Mouse (Mus musculus) hindbrain, embryonic 11.5 days (tissue): ENCODE data around the gene Nlgn2. TPM values are rescaled to one million over a fixed set of nuclear protein-coding genes. Genes with fewer than 3 reads are reported as not detected.
A peak's percentile ranks its signal among the peaks of the same experiment; 100 is the strongest.

ENCODE experiments used
- ATAC-seq: fragments of 200-750 bp; cut with Nextera tagmentation; 2 replicates; pipeline ENCODE4 v1.8.0; 2017; ENCODE audit warnings: mild to moderate bottlenecking, moderate TSS enrichment, moderate library complexity; ENCODE audit not compliant: low FRiP score
- DNase-seq: peaks from one replicate; pipeline ENCODE4 v3.0.0-alpha.2; 2015; ENCODE audit warnings: low spot score
- H3K27ac ChIP-seq: fragments of 300-500 bp; sonication (generic); 2 replicates; pipeline ENCODE4 v1.5.1; 2014; ENCODE audit warnings: mild to moderate bottlenecking, low read depth, low read length
- H3K27me3 ChIP-seq: fragments of 300-500 bp; sonication (generic); 2 replicates; pipeline ENCODE4 v1.6.1; 2014; ENCODE audit warnings: mild to moderate bottlenecking, low read length, moderate library complexity, mixed read lengths; ENCODE audit not compliant: control insufficient read depth, insufficient read depth
- H3K36me3 ChIP-seq: fragments of 300-500 bp; sonication (generic); 2 replicates; pipeline ENCODE4 v1.6.1; 2014; ENCODE audit warnings: mild to moderate bottlenecking, low read length, moderate library complexity, mixed read lengths; ENCODE audit not compliant: control insufficient read depth, insufficient read depth
- H3K4me1 ChIP-seq: fragments of 300-500 bp; sonication (generic); replicated peaks from 2 replicates; pipeline ENCODE4 v1.6.1; 2014; ENCODE audit warnings: low read length, mixed read lengths; ENCODE audit not compliant: control insufficient read depth, insufficient read depth
- H3K4me2 ChIP-seq: fragments of 300-500 bp; sonication (generic); replicated peaks from 2 replicates; pipeline ENCODE4 v1.6.1; 2014; ENCODE audit warnings: mild to moderate bottlenecking, low read depth, low read length
- H3K4me3 ChIP-seq: fragments of 300-500 bp; sonication (generic); 2 replicates; pipeline ENCODE4 v1.5.1; 2014; ENCODE audit warnings: low read depth, low read length
- H3K9ac ChIP-seq: fragments of 300-500 bp; sonication (generic); 2 replicates; pipeline ENCODE4 v1.6.1; 2014; ENCODE audit warnings: low read depth, low read length
- H3K9me3 ChIP-seq: fragments of 300-500 bp; sonication (generic); 2 replicates; pipeline ENCODE4 v1.6.1; 2016; ENCODE audit warnings: low read length; ENCODE audit not compliant: control insufficient read depth
- WGBS: fragments of 180-500 bp; shearing (Covaris S2); extraction: QIAGEN DNeasy Blood & Tissue Kit; methylation state at CpG from one replicate; pipeline ENCODE4 v1.1.7; 2014; 5-methylcytosine and 5-hydroxymethylcytosine counted together
- polyA plus RNA-seq: library from polyadenylated mRNA; unstranded; fragments of >200 nt; fragmentation: Nextera tagmentation; extraction: Ambion mirVana; gene quantifications from 2 replicates; pipeline ENCODE4 v1.2.1, GENCODE M21; 2014

Nlgn2 gene
- polyA plus RNA-seq, 1 experiment from 2014 or later, result 16.1 TPM

GRCm38 (mm10) chr11:69880506-69880852, 42.9 kb upstream of the Nlgn2 start:
- no peaks in the 10 kb centered on the region for H3K27me3 ChIP-seq
- H3K36me3 ChIP-seq, result no peaks in the 10 kb centered on the region
- H3K4me2 ChIP-seq, result peak overlapping the region; percentile 68
- H3K27ac ChIP-seq, result peak overlapping the region; percentile 67; the same call in 1 of the 2 replicates
- H3K9ac ChIP-seq, result peak overlapping the region; percentile 61; the same call in 1 of the 2 replicates
- no peaks in the 10 kb centered on the region for H3K9me3 ChIP-seq
- no peaks in the 10 kb centered on the region; the same call in none of the 2 replicates for H3K4me1 ChIP-seq
- H3K4me3 ChIP-seq, result peak overlapping the region; percentile 46
- ATAC-seq, result peak; percentile 36; the same call in 1 of the 2 replicates
- under 1% methylated on average over 18 of the region's 18 CpGs for WGBS
- DNase-seq, result peak; percentile 72

- Histone ChIP-seq H3K27ac (no peak overlapping the region), H3K9ac (no peak overlapping the region)
These were observed 42.1 kb upstream of the Nlgn2 start for GRCm38 (mm10) chr11:69879711-69880110.

GRCm38 (mm10) chr11:69878952-69879351, 41.4 kb upstream of the Nlgn2 start:
- no peaks in the 10 kb centered on the region; the same call in none of the 2 replicates for H3K4me1 ChIP-seq
- no peak overlapping the region for H3K27ac ChIP-seq
- 87% methylated on average over 6 of the region's 6 CpGs for WGBS
- H3K9ac ChIP-seq, result no peak overlapping the region
- no peaks in the 10 kb centered on the region for H3K9me3 ChIP-seq
- H3K27me3 ChIP-seq, result no peaks in the 10 kb centered on the region
- no peak for DNase-seq
- H3K4me2 ChIP-seq, result no peak overlapping the region
- no peak for ATAC-seq
- H3K4me3 ChIP-seq, result peak overlapping the region; percentile 4; the same call in 1 of the 2 replicates
- no peaks in the 10 kb centered on the region for H3K36me3 ChIP-seq

More at GRCm38 (mm10) chr11:69879711-69880110, 42.1 kb upstream of the Nlgn2 start:
- H3K36me3 ChIP-seq, result no peaks in the 10 kb centered on the region
- H3K4me2 ChIP-seq, result peak overlapping the region; percentile 68
- no peaks in the 10 kb centered on the region for H3K27me3 ChIP-seq
- DNase-seq (no peak), ATAC-seq (no peak)
- H3K9me3 ChIP-seq, result no peaks in the 10 kb centered on the region
- no peaks in the 10 kb centered on the region; the same call in none of the 2 replicates for H3K4me1 ChIP-seq
- H3K4me3 ChIP-seq, result no peak overlapping the region
- WGBS, result 58% methylated on average over 15 of the region's 15 CpGs

GRCm38 (mm10) chr11:69878399-69878798, 40.8 kb upstream of the Nlgn2 start:
- ATAC-seq (no peak), DNase-seq (no peak)
- no peak overlapping the region for H3K4me2 ChIP-seq
- whole genome bisulfite sequencing, result 80% methylated on average over 3 of the region's 3 CpGs
- no peaks in the 10 kb centered on the region for H3K9me3 ChIP-seq
- no peak overlapping the region for H3K27ac ChIP-seq
- no peak overlapping the region for H3K9ac ChIP-seq
- no peak overlapping the region for H3K4me3 ChIP-seq
- H3K36me3 ChIP-seq, result no peaks in the 10 kb centered on the region
- H3K4me1 ChIP-seq, result no peaks in the 10 kb centered on the region; the same call in none of the 2 replicates
- no peaks in the 10 kb centered on the region for H3K27me3 ChIP-seq

GRCm38 (mm10) chr11:69877878-69878277, 40.3 kb upstream of the Nlgn2 start, which contains the start of gene Tmem95:
TSS of gene Tmem95 (minus strand) at chr11:69878018.
- H3K4me2 ChIP-seq, result peak within 1 kb of the TSS; percentile 30; the same call in 1 of the 2 replicates
- no peaks in the 10 kb centered on the region for H3K36me3 ChIP-seq
- no peak within 1 kb of the TSS for H3K9ac ChIP-seq
- 93% methylated on average over 11 of the region's 11 CpGs for WGBS
- H3K27ac ChIP-seq, result no peak within 1 kb of the TSS
- no peaks in the 10 kb centered on the region; the same call in none of the 2 replicates for H3K4me1 ChIP-seq
- peak within 1 kb of the TSS; percentile 4; the same call in 1 of the 2 replicates for H3K4me3 ChIP-seq
- no peak for ATAC-seq
- H3K9me3 ChIP-seq, result no peaks in the 10 kb centered on the region
- no peaks in the 10 kb centered on the region for H3K27me3 ChIP-seq
- DNase-seq, result no peak

- Histone ChIP-seq H3K9ac (no peak overlapping the region), H3K27ac (no peak overlapping the region)
These were observed 39.3 kb upstream of the Nlgn2 start for GRCm38 (mm10) chr11:69876867-69877266.

GRCm38 (mm10) chr11:69876186-69876585, 38.6 kb upstream of the Nlgn2 start:
- H3K9ac ChIP-seq, result no peak overlapping the region
- 71% methylated on average over 7 of the region's 7 CpGs for WGBS
- H3K9me3 ChIP-seq, result no peaks in the 10 kb centered on the region
- H3K4me3 ChIP-seq, result no peak overlapping the region
- H3K27me3 ChIP-seq, result no peaks in the 10 kb centered on the region
- H3K4me2 ChIP-seq, result no peak overlapping the region
- H3K4me1 ChIP-seq, result no peaks in the 10 kb centered on the region; the same call in none of the 2 replicates
- H3K36me3 ChIP-seq, result no peaks in the 10 kb centered on the region
- ATAC-seq (no peak), DNase-seq (no peak)
- H3K27ac ChIP-seq, result no peak overlapping the region

More at GRCm38 (mm10) chr11:69876867-69877266, 39.3 kb upstream of the Nlgn2 start:
- Histone ChIP-seq H3K4me1 (no peaks in the 10 kb centered on the region; the same call in none of the 2 replicates), H3K9me3 (no peaks in the 10 kb centered on the region), H3K36me3 (no peaks in the 10 kb centered on the region), H3K4me3 (no peak overlapping the region), H3K4me2 (peak overlapping the region; percentile 30; the same call in 1 of the 2 replicates), H3K27me3 (no peaks in the 10 kb centered on the region)
- WGBS, result 3% methylated on average over 12 of the region's 12 CpGs
- ATAC-seq (peak; percentile 31; the same call in 1 of the 2 replicates), DNase-seq (peak; percentile 88)

- no peak overlapping the region for H3K4me2 ChIP-seq
- H3K9me3 ChIP-seq, result no peaks in the 10 kb centered on the region
- ATAC-seq (no peak), DNase-seq (no peak)
- H3K36me3 ChIP-seq, result no peaks in the 10 kb centered on the region
- no peak overlapping the region for H3K9ac ChIP-seq
- 84% methylated on average over 4 of the region's 4 CpGs for WGBS
- H3K4me1 ChIP-seq, result no peaks in the 10 kb centered on the region
- H3K27me3 ChIP-seq, result no peaks in the 10 kb centered on the region
- H3K4me3 ChIP-seq, result no peak overlapping the region
- H3K27ac ChIP-seq, result no peak overlapping the region
These were observed 34.9 kb upstream of the Nlgn2 start for GRCm38 (mm10) chr11:69872451-69872850.

GRCm38 (mm10) chr11:69871822-69872221, 34.2 kb upstream of the Nlgn2 start:
- H3K36me3 ChIP-seq, result no peaks in the 10 kb centered on the region
- no peak overlapping the region for H3K4me2 ChIP-seq
- DNase-seq (no peak), ATAC-seq (no peak)
- H3K27ac ChIP-seq, result no peak overlapping the region
- WGBS, result 89% methylated on average over 7 of the region's 7 CpGs
- no peak overlapping the region for H3K4me3 ChIP-seq
- H3K9ac ChIP-seq, result no peak overlapping the region
- H3K27me3 ChIP-seq, result no peaks in the 10 kb centered on the region
- H3K9me3 ChIP-seq, result no peaks in the 10 kb centered on the region
- no peaks in the 10 kb centered on the region for H3K4me1 ChIP-seq
